Mouse (Mus musculus): Measurements from ENCODE around the gene Gm28048. TPM values are rescaled to one million over a fixed set of nuclear protein-coding genes. Genes with fewer than 3 reads are reported as not detected.

The Gm28048 gene
- polyA plus RNA-seq, 1 experiment from 2014 or later, result 4.5 TPM

GRCm38 (mm10) chr11:22872307-22872680 lies 109.6 kb downstream of the Gm28048 start:
- H3K27me3 ChIP-seq (ENCODE audit: control insufficient read depth, insufficient read depth, low read length), result no peaks in the 10 kb centered on the region
- WGBS, result 61% methylated on average over 4 of the region's 4 CpGs
- no peak overlapping the region for H3K27ac ChIP-seq (replicated peaks; ENCODE audit: low read depth, low read length)
- no peak overlapping the region for H3K4me3 ChIP-seq (replicated peaks; ENCODE audit: low read depth, low read length)
- H3K9me3 ChIP-seq (ENCODE audit: control insufficient read depth, low read length), result no peaks in the 10 kb centered on the region
- no peak overlapping the region for H3K9ac ChIP-seq (replicated peaks; ENCODE audit: low read length)
- ATAC-seq (ENCODE audit: low FRiP score, low TSS enrichment), result no peak
- no peak for DNase-seq
- H3K36me3 ChIP-seq (ENCODE audit: control insufficient read depth, insufficient read depth, low read length), result no peaks in the 10 kb centered on the region
- no peak overlapping the region for H3K4me2 ChIP-seq (ENCODE audit: low read length)
- peaks cover 23% of the 10 kb centered on the region for H3K4me1 ChIP-seq (ENCODE audit: control insufficient read depth, insufficient read depth, low read length)

- 68% methylated on average over 7 of the region's 7 CpGs for WGBS
- H3K4me2 ChIP-seq (ENCODE audit: low read length), result no peak overlapping the region
- H3K9ac ChIP-seq (replicated peaks; ENCODE audit: low read length), result no peak overlapping the region
- no peak overlapping the region for H3K27ac ChIP-seq (replicated peaks; ENCODE audit: low read depth, low read length)
- H3K4me3 ChIP-seq (replicated peaks; ENCODE audit: low read depth, low read length), result no peak overlapping the region
- H3K27me3 ChIP-seq (ENCODE audit: control insufficient read depth, insufficient read depth, low read length), result no peaks in the 10 kb centered on the region
- no peaks in the 10 kb centered on the region for H3K36me3 ChIP-seq (ENCODE audit: control insufficient read depth, insufficient read depth, low read length)
- DNase-seq, result no peak
- ATAC-seq (ENCODE audit: low FRiP score, low TSS enrichment), result no peak
- H3K4me1 ChIP-seq (ENCODE audit: control insufficient read depth, insufficient read depth, low read length), result peaks cover 23% of the 10 kb centered on the region
- H3K9me3 ChIP-seq (ENCODE audit: control insufficient read depth, low read length), result no peaks in the 10 kb centered on the region
Observed at GRCm38 (mm10) chr11:22871628-22872306, 110.1 kb downstream of the Gm28048 start.

GRCm38 (mm10) chr11:22868582-22868981 lies 113.3 kb downstream of the Gm28048 start:
- no peak for DNase-seq

GRCm38 (mm10) chr11:22867691-22868090 lies 114.2 kb downstream of the Gm28048 start:
- Histone ChIP-seq H3K9me3 (ENCODE audit: control insufficient read depth, low read length) (no peaks in the 10 kb centered on the region), H3K36me3 (ENCODE audit: control insufficient read depth, insufficient read depth, low read length) (no peaks in the 10 kb centered on the region), H3K4me1 (ENCODE audit: control insufficient read depth, insufficient read depth, low read length) (peaks cover 4% of the 10 kb centered on the region; the same call in 1 of the 2 replicates), H3K9ac (replicated peaks; ENCODE audit: low read length) (no peak overlapping the region), H3K27ac (replicated peaks; ENCODE audit: low read depth, low read length) (no peak overlapping the region), H3K4me3 (replicated peaks; ENCODE audit: low read depth, low read length) (no peak overlapping the region), H3K27me3 (ENCODE audit: control insufficient read depth, insufficient read depth, low read length) (0 out of 2 replicates have a peak, but pooled peaks cover 8% of the 10 kb centered on the region), H3K4me2 (ENCODE audit: low read length) (no peak overlapping the region)
- 84% methylated on average over 5 of the region's 5 CpGs for WGBS
- no peak for ATAC-seq (ENCODE audit: low FRiP score, low TSS enrichment)
- no peak for DNase-seq

More at GRCm38 (mm10) chr11:22868582-22868981, 113.3 kb downstream of the Gm28048 start:
- Histone ChIP-seq H3K4me2 (ENCODE audit: low read length) (no peak overlapping the region), H3K4me3 (replicated peaks; ENCODE audit: low read depth, low read length) (no peak overlapping the region), H3K27me3 (ENCODE audit: control insufficient read depth, insufficient read depth, low read length) (0 out of 2 replicates have a peak, but pooled peaks cover under 1% of the 10 kb centered on the region), H3K9me3 (ENCODE audit: control insufficient read depth, low read length) (no peaks in the 10 kb centered on the region), H3K36me3 (ENCODE audit: control insufficient read depth, insufficient read depth, low read length) (no peaks in the 10 kb centered on the region), H3K9ac (replicated peaks; ENCODE audit: low read length) (no peak overlapping the region), H3K4me1 (ENCODE audit: control insufficient read depth, insufficient read depth, low read length) (peaks cover 4% of the 10 kb centered on the region; the same call in 1 of the 2 replicates), H3K27ac (replicated peaks; ENCODE audit: low read depth, low read length) (no peak overlapping the region)
- WGBS, result 88% methylated on average over 8 of the region's 8 CpGs
- ATAC-seq (ENCODE audit: low FRiP score, low TSS enrichment), result no peak

- H3K9me3 ChIP-seq (ENCODE audit: control insufficient read depth, low read length), result no peaks in the 10 kb centered on the region
- no peak for DNase-seq
- no peak for ATAC-seq (ENCODE audit: low FRiP score, low TSS enrichment)
- 87% methylated on average over 7 of the region's 7 CpGs for WGBS
- no peak overlapping the region for H3K27ac ChIP-seq (replicated peaks; ENCODE audit: low read depth, low read length)
- no peaks in the 10 kb centered on the region for H3K36me3 ChIP-seq (ENCODE audit: control insufficient read depth, insufficient read depth, low read length)
- H3K27me3 ChIP-seq (ENCODE audit: control insufficient read depth, insufficient read depth, low read length), result peaks cover 26% of the 10 kb centered on the region
- no peak overlapping the region for H3K4me3 ChIP-seq (replicated peaks; ENCODE audit: low read depth, low read length)
- no peaks in the 10 kb centered on the region for H3K4me1 ChIP-seq (ENCODE audit: control insufficient read depth, insufficient read depth, low read length)
- H3K4me2 ChIP-seq (ENCODE audit: low read length), result no peak overlapping the region
- no peak overlapping the region for H3K9ac ChIP-seq (replicated peaks; ENCODE audit: low read length)
Observed at GRCm38 (mm10) chr11:22865635-22866246, 116.1 kb downstream of the Gm28048 start.

GRCm38 (mm10) chr11:22864305-22865060 lies 117.4 kb downstream of the Gm28048 start:
- 49% methylated on average over 8 of the region's 8 CpGs for WGBS
- H3K9me3 ChIP-seq (ENCODE audit: control insufficient read depth, low read length), result no peaks in the 10 kb centered on the region
- H3K36me3 ChIP-seq (ENCODE audit: control insufficient read depth, insufficient read depth, low read length), result no peaks in the 10 kb centered on the region
- H3K4me1 ChIP-seq (ENCODE audit: control insufficient read depth, insufficient read depth, low read length), result peaks cover 8% of the 10 kb centered on the region
- H3K27ac ChIP-seq (replicated peaks; ENCODE audit: low read depth, low read length), result no peak overlapping the region
- H3K4me3 ChIP-seq (replicated peaks; ENCODE audit: low read depth, low read length), result no peak overlapping the region
- no peak overlapping the region for H3K4me2 ChIP-seq (ENCODE audit: low read length)
- H3K27me3 ChIP-seq (ENCODE audit: control insufficient read depth, insufficient read depth, low read length), result peaks cover 38% of the 10 kb centered on the region
- DNase-seq, result no peak
- H3K9ac ChIP-seq (replicated peaks; ENCODE audit: low read length), result no peak overlapping the region
- ATAC-seq (ENCODE audit: low FRiP score, low TSS enrichment), result no peak

GRCm38 (mm10) chr11:22863581-22863980 lies 118.3 kb downstream of the Gm28048 start:
- H3K4me3 ChIP-seq (replicated peaks; ENCODE audit: low read depth, low read length), result no peak overlapping the region
- no peak for DNase-seq
- no peak overlapping the region for H3K9ac ChIP-seq (replicated peaks; ENCODE audit: low read length)
- H3K27ac ChIP-seq (replicated peaks; ENCODE audit: low read depth, low read length), result no peak overlapping the region
- H3K9me3 ChIP-seq (ENCODE audit: control insufficient read depth, low read length), result no peaks in the 10 kb centered on the region
- WGBS, result 55% methylated on average over 4 of the region's 4 CpGs
- peaks cover 14% of the 10 kb centered on the region for H3K4me1 ChIP-seq (ENCODE audit: control insufficient read depth, insufficient read depth, low read length)
- no peak for ATAC-seq (ENCODE audit: low FRiP score, low TSS enrichment)
- peaks cover 47% of the 10 kb centered on the region for H3K27me3 ChIP-seq (ENCODE audit: control insufficient read depth, insufficient read depth, low read length)
- no peak overlapping the region for H3K4me2 ChIP-seq (ENCODE audit: low read length)
- no peaks in the 10 kb centered on the region for H3K36me3 ChIP-seq (ENCODE audit: control insufficient read depth, insufficient read depth, low read length)

- Histone ChIP-seq H3K4me1 (ENCODE audit: control insufficient read depth, insufficient read depth, low read length) (peaks cover 15% of the 10 kb centered on the region), H3K36me3 (ENCODE audit: control insufficient read depth, insufficient read depth, low read length) (no peaks in the 10 kb centered on the region), H3K27me3 (ENCODE audit: control insufficient read depth, insufficient read depth, low read length) (peaks cover 70% of the 10 kb centered on the region), H3K4me2 (ENCODE audit: low read length) (no peak overlapping the region), H3K4me3 (replicated peaks; ENCODE audit: low read depth, low read length) (no peak overlapping the region), H3K27ac (replicated peaks; ENCODE audit: low read depth, low read length) (no peak overlapping the region), H3K9ac (replicated peaks; ENCODE audit: low read length) (no peak overlapping the region), H3K9me3 (ENCODE audit: control insufficient read depth, low read length) (no peaks in the 10 kb centered on the region)
- 65% methylated on average over 4 of the region's 4 CpGs for WGBS
- ATAC-seq (ENCODE audit: low FRiP score, low TSS enrichment) (no peak), DNase-seq (no peak)
Observed at GRCm38 (mm10) chr11:22861315-22861714, 120.6 kb downstream of the Gm28048 start.

Data from midbrain, embryonic 14.5 days (tissue).